Mouse (Mus musculus): ENCODE measurements around the gene Ppm1l.
A peak's percentile ranks its signal among the peaks of the same experiment; 100 is the strongest.

Ppm1l gene

DNA sequence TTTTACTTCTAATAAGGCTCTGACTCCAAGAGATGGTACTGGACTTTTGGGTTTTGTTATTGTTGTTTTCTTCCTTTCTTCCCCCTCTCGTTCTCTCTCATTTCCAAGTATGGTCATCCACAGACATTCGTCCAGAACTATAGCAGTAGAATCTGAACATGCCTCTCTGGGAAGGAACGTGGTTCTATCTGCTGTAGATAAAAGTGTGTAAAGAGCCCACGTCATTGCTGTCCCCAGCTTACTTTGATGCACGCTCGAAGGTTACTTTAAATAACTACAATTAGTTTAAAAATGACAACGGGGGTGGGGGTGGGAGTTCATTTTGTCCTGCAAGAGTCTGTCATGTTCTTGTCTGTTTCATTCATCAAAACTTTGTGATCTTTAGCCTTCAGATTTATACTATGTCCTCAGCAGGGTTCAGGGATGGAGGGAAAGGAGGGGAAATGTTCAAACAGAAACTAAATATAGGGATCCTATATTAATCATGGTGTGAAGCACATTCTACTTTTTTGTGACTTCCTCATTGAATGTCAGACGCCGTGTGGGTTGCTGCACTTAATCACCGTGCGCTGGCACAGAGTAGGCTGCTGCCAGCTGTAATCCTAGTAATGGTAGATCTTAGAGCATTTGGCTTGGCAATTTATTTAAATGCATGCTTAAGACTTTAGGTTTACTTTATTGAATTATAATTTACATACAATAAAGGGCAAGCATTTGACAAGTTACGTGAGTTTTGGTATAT lies 122.3 kb downstream of the Ppm1l start:
- DNase-seq (ENCODE audit: low spot score) = no peak

DNA sequence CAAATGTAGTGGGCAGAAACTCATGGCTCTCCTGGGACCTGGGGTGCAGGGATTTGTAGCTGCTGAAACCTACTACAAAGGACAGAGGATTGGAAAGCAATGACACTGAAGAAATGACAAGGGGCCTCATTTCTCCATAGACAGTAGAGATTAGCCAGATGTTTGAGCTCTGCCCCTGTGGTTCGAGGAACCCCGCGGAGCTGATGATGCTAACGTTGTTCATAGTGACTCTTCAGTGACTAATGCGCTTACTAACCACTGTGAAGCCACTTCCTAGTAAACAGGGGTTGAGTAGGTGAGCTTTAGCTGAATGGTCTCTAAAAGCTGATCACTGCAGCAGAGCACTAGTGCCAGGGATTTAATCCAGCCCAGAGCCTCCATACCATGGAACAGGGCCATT lies 124.1 kb downstream of the Ppm1l start:
- DNase-seq (ENCODE audit: low spot score) = no peak

DNA sequence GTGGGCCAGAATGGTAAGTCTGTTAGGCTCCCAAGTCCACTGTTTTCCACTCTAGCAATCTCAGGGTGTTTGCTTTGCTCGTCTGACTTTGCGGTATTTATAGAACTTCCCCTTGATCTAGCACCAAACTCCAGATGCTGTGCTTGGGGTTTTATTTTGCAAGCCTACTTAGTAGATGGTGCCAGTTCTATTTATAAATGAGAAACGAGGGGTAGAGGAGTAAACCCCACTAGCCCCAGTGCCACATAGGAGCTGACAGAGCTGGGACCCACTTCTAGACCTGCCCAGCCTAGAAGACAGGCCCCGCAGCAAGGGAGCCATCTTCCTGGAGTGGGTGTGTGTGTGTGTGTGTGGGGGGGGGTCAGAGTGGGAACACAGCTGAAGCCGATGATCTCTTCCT lies 130.3 kb downstream of the Ppm1l start:
- DNase-seq (ENCODE audit: low spot score) = no peak

DNA sequence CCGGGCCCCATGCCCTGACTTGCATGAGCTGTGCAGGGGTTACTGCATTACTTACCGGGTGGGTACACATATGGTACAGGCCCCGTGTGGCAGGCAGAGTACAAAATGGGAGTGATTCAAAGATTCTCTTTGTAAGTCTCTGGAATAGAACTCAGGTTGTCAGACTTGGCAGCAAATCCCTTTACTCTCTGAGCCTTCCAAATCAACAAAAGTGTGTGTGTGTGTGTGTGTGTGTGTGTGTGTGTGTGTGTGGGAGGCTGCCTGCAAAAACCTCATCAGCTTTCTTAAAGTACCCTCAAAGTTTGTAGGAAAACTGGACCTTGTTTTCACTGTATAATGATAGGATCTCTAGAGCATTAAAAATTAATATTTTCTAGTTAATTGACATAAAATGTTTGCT lies 132.4 kb downstream of the Ppm1l start:
- no peak for DNase-seq (ENCODE audit: low spot score)

DNA sequence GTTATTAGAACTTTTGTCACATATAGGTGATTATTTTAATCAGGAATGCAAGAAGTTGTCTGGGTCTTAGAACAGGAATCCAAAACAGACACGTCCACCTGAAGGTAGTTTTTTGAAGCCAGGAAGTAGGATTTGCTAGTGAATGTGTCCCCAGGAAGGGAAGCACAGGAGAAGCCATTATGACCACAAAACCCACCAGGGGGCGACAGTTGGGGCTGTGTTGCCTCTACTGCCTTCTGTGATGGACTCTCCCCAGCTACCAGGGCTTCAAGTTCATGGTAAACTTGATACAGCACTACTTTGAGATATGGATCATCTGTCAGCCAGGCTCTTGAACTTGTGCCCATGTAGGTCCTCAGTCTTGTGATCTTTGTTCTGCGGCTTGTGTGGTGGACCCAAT lies 137.7 kb downstream of the Ppm1l start:
- no peak for DNase-seq (ENCODE audit: low spot score)

DNA sequence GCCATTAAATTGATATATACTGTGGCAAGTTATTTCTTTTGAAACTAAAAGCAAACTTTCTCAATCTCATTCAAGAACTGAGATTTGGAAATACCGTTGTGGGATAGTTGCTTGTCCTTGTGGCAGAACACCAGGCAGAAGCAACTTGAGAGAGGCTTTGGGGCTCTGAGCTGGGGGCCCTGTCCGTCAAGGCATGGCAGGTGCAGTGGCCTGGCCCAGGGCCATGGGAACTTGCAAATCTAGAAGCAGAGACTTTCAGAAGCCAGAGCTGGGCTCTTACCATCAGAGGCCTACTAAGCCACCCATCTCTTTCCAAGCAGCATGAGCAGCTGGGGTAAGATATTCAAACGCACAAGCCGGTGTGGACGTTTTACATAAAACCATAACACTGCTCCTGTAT lies 139.4 kb downstream of the Ppm1l start:
- no peak for DNase-seq (ENCODE audit: low spot score)

DNA sequence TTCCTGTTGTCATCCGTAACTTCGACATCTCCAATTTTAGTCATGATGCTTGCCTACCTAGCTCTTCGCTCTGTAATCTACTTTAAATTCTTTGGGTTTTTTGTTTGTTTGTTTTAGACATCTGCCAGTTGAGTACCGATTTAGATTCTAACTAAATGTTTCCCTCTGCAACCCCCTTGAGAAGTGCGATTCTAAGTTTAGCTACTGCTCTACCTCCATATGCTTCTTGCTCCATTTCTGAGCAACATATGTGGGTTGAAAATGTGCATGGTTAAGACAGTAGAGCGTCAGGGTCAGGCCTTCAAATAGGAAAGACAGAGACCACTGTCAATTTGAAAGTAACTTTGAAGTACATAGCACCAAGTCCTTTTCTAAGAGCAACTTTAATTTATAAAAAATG lies 142.1 kb downstream of the Ppm1l start:
- no peak for DNase-seq (ENCODE audit: low spot score)

DNA sequence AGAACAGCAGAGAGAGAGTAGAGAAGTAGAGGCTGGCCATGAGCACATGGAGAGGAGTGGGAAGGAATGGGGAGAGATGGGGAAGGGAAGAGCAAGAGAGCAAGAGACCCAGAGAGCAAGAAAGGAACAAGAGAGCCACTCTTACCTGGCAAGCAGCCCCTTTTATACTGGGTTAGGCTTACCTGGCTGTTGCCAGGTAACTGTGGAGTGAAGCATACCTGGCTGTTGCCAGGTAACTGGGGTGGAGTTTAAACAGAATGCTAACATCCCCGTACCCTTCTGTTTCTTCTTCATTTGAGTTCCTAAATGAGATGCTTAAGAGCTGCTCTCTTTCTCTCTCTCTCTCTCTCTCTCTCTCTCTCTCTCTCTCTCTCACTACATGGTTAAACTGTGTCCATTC lies 145.3 kb downstream of the Ppm1l start:
- DNase-seq (ENCODE audit: low spot score) = no peak

DNA sequence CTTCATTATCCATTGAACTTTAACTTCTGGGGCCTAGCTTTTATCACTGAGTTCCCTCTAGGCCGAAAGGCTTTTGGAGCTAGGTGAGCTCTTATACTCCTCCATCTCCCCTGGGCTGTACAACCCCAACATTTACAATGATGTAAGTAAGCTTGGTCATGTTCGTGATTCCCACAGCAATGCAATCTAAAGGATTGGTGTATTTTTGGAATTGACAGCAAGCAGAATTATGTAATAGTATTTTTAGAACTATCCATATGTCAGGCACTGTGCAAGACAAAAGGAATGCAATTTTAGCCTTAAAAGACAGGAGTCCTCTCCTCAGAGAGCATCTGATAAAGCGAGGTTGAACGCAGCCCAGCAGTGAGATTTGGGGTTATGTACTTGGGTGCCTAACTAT lies 149.1 kb downstream of the Ppm1l start:
- DNase-seq (ENCODE audit: low spot score) = no peak

DNA sequence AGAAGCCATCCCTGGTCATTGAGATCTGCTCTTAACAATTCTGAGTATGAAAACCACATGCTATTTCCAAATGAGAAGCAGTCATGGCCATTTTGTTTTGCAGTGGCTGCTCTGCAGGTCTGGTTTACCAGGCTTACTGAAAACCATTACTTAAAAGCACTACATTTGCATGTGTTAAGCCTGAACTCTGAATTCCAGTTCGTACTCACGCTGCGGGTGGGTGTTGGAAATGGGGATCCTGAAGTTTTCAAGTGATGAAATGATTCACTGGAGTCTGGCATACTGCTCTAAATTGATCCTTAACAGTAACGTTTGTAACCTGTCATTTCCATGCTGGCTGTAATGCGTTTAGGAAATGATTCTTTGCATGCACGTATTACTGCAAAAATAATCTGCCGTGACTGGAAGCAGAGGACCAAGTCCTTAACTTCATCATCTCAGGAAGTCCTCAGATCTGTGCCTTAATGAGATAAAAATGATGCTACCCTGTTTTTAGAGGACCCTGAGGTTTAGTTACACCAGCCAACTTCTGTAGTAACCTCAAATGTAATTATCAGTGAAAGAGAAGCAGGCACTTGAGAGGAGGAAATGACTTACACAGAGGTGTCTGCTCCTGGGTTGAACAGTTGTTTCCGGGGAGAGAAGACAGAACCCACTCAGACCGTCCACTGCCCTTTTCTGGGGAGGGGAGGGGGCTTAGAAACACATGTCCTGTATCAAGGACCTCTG lies 151.8 kb downstream of the Ppm1l start:
- peak; percentile 90 for DNase-seq (ENCODE audit: low spot score)

DNA sequence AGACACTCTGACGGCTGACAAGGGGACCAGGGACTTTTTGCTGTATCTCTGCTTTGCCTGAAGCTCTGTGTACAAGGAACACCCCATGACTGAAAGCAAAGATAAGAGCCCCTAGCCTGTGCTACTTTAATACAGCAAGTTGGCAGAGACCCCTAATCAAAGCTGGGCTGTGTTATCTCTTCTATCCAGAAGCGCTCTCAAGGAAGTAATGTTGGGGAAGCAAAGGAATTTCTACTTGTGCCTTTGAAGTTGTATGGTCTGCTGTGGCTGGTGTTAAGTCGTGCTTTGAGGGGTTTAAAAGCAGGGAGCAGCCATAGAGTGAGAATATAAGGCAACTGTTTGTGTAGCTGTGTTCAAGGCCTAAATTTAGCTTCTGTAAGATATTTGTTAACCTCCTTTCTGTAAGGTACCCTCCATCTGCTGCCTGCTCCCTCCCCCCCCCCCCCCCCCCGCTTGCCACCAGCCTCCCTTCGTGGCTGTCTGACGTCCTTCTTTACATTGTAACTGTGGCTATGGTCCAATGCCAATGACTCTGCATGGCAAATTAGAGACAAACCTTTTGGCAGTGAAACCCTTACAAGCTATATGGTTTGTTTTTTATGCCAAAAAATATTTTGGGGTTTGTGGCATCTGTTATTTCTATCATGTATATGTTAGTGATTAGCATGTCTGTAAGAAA lies 152.9 kb downstream of the Ppm1l start:
- DNase-seq (ENCODE audit: low spot score) = peak; percentile 42

DNA sequence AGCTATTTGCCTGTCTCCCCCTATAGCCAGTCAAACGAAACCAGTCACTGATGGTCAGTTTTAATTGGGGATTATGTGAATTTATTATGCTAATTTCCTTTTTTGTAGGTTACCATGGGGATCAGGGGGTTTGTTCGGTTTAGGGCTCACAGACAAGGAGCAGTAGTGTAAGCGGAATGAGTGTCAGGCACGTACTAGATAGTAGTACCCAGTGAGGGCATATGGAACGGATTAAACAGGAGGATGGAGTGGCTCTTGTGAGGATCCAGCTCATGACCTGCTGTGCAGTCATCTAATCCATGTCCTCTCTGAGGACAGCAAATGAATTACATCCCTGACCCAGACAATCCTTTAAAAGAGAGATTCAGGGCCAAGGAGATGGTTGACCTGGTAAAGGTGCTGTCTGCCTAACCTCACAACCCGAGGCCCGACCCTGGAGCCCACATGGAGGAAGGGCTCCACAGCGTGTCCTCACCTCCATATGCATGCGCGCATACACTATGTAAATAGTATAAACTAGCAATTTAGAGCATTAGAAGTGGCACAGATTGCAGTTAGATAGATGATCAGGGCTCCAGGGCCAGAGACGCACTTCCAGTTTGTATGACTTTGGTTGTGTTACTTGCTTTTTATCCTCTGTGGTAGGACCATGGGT lies 153.6 kb downstream of the Ppm1l start:
- no peak for DNase-seq (ENCODE audit: low spot score)

DNA sequence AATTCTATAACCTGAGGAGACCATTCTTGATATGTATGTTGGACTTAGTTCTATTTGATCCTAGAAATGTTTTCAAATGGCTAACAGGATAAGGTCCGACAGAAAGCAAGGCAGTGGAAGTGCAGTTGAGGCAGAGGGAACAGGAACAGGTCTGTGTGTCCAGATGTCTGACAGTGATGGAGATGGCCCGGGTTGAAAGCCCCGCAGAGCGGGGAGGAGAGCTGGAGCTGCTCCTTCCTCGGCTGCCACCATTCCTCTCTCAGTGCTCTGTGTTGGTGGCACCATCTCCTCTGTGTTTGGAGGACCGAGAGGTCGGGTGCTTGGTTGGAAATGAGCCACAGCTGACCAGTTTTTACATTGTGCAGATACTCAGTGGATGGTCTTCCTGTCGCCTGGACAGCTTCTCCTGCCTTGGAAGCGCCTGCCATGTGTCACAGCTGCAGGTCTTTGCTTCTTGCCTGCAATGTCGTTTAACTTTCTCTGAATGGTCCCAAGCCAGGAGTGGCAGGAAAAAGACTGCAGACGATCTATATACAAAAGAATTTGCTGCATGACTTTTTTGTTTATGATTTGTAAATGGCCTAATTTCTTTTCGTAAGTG lies 159.3 kb downstream of the Ppm1l start:
- DNase-seq (ENCODE audit: low spot score) = peak; percentile 82

DNA sequence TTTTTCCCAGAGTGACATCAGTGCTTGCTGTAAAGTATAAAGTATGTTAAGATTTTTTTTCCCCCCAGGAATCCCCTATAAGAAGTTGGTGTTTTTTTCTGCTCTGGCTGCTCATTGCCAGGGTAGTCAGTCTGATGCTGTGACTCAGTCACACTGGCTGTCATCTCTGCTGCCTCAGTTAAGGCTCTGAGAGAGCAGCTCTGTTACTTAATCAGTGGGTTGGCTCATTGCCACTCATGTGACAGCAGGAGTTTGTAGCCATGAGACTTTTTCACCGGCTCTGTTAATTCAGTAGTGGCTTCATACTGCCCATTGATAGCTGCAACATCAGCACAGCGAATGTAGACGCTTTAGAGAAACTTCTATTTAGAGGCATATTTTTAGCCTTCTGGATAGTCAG lies 163.3 kb downstream of the Ppm1l start:
- peak; percentile 61 for DNase-seq (ENCODE audit: low spot score)

DNA sequence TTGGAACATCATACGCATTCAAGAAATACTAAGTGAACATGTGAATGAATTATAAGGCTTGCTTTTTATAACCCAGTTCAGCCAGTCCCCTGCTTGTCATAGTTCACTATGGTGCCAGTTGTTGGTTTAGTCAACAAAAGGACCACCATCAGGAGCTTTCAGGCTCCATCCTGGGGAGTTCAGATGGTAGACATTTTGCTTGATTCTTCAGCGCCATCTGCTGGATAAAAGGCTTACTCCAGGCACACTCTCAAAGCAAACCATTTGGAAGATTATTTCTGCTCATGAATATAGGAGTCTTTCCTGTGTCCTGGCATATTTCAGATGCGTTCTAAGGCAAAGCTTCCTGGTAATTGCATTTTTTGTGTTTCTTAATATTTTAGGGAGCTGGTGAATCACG lies 165.2 kb downstream of the Ppm1l start:
- DNase-seq (ENCODE audit: low spot score) = peak; percentile 82

DNA sequence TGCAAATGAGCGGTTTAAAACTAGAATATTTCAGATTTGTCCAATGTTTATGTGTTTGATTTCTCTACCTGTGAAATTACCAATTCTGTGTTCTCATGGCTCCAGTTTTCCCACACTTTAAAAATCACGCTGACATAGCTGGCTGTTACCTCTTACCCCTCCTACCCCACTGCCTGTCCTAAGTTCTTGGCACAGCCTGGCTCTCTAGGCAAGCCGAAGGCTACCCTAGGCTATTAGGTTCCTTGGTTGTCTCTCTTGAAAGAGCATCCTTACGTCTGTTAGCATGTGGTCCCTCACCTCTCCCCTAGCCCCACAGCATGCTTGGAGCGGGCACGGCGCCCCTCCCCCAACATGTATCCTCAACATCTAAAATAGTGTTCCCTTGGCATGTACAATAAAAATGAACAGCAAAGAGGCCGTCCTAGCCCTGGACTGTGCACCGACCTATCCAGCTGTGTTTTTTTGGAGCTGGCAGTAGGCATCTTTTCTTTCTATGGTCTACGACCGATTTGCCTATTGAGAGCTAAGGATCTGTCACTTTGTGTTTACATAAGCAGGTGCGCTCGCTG lies 167.4 kb downstream of the Ppm1l start:
- DNase-seq (ENCODE audit: low spot score) = no peak

DNA sequence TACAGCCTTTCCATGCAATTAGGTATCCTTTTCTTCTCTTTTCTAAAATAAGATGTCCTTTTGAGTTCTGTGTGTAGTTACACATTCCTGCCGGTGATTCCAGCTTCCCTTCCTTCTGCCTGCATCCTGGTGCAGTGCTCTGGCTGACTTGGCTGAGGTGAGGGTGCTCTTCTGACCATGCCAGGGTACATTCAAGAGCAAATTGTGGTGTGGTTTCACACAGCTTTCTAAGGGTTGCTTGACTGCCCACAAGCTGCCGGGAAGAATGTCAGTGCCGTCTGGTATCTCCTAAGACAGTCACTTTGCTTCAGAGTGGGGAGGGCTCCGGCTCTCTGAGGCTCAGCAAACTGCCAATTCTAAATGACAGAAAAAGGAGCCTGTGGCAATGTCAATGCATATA lies 167.9 kb downstream of the Ppm1l start:
- no peak for DNase-seq (ENCODE audit: low spot score)

DNA sequence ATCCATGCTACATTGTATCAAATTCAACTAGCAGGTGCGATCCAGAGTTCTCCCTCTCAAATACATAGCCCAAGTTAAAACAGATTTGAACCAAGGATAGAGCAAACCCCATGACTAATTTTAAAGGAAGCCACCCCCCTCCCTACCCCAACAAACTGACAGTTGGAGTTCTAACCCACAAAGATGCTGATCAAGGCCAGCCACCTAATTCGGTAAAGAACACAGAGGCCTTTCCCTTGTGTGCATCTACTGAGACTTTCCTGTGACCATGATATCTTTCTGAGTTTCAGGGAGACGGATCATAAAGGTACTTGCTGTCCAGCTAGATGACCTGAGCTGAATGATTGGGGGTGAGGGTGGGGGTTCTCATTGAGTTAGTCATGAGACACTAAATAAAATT lies 168.7 kb downstream of the Ppm1l start:
- DNase-seq (ENCODE audit: low spot score) = no peak

DNA sequence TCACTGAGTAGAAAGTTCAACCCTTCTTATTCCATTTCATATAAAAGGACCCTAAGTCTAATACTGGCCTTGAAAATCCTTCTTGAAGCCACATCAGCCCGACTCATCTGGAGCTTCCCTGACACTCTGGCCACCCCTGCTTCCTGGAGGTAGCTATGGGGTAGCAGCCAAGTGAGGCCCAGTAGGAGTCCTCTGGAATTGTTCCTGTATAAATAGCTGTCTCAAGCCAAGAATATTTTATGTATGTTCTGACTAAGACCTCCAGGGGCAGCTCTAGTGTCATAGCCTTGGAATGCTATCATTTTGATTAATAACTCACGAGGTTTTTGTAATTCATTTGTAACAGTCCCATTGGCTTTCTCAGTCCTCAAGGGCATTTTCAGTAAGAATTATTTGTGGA lies 169.1 kb downstream of the Ppm1l start:
- no peak for DNase-seq (ENCODE audit: low spot score)

DNA sequence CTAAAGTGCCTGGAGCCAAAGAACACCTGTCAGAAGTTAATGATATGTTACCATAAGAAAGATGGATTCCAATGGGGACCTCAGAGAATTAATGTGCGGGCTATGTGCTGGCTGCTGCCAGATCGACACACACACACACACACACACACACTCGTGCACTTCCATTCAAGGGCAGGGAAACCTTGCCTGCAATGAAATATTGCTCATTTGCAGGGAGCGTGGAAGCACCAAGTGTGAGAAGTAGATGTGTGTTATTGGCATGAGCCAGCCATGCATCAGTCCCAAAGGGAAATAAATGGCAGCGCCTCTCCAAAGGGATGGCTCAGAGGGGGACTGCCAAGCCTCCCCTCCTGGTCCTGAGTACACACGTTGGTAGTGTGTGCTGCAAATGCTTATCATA lies 170.8 kb downstream of the Ppm1l start:
- no peak for DNase-seq (ENCODE audit: low spot score)

DNA sequence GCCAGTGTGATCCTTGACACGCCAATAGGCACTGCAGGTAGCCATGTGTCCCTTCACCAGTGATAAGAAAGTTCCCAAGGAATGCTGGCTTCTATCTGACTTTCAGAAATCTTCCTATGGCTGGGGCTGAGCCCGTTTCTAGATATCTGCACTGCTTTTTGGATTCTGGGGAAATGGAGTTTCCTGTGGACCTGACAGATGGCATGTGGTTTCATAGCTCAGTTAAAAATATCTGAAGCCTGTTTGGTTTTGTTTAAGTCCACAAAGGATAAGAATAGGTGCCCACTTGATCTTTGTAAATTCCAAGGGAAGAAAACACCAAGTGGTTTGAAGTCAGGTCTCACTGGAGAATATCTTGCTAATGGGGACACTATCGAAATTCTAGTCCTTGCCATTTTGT lies 173.0 kb downstream of the Ppm1l start:
- no peak for DNase-seq (ENCODE audit: low spot score)
